Mouse (Mus musculus): ENCODE measurements around the gene Opn1sw.

GRCm38 (mm10) chr6:29432676-29433037 is 44.4 kb upstream of the Opn1sw start:
- no peak for TF ChIP-seq CTCF (IDR thresholded peaks at IDR 0.05; ENCODE audit: low read depth, low read length)
- no peak for TF ChIP-seq POLR2A (IDR thresholded peaks at IDR 0.05; ENCODE audit: borderline replicate concordance, low read depth, low read length)

All from bone marrow macrophage, adult 2 months (primary cell).